Mouse (Mus musculus) right cerebral cortex, postnatal 36 days (tissue): ENCODE measurements around the gene Yrdc.

ENCODE experiments used
- DNase-seq, 2 experiments: peaks; one replicate each; pipeline ENCODE4 v3.0.0; 2022; ENCODE audit warnings: low spot score in 2 of 2, mixed read lengths in 1 of 2

Gene Yrdc

DNA sequence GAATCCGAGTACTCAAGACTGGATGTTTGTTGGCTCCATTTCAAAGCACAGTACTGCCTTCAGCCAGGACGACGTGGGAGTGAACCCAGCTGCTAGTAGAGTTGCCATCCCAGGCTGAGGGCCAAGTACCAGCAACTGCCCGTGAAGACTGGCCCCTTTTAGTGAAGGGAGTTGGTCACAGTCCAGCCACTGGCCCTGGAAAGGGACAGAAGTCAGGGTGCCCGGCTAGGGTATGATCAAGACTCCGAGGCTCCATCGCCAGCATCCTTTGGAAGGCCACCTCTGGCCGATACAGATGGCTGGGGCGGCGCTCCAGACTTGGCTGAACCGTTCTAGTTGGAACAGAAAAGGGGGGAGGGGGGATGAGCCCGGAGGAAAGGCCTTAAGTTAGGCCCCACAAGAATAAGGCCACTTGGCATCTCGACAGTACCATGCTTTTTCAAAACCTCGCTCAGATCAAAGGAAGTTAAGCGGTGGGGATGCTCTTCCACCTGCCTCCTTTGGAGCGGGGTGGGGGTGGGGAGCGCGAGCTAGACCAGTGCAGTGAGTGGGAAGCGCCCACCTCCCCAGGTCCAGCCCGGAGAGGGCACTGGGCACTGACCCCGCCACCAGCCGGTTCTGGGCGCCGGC, 733 bp upstream of the Yrdc start:
- peak; percentile 72 to 81 for DNase-seq

DNA sequence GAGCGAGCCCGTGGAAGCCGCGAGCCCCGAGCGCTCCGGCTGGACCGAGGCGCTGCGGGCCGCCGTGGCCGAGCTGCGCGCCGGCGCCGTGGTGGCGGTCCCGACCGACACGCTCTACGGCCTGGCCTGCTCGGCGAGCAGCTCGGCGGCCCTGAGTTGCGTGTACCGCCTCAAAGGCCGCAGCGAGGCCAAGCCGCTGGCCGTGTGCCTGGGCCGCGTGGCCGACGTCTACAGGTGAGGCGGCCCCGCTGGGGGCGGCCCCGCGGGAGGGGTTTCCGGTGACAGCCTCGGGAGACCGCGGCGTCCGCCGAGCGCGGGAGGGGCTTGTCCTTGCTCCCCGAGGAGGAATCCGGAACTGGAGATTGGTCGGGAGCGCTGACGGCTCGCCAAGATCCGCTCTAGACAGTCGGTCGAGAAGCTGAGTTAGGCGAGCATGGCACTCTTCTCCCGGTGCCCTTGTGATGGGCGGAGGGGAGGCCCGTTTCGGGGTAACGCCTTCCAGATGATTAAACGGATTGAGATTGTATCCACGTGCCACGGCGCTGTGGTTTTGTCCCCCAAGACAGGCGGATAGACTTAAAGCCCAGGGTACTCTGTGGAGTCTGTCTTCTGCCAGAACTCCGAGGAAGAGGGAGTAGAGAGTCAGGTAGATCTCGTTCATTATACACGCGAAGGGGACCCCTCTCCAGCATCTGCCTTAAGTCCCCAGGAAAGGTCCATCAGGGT, 617 bp downstream of the Yrdc start, which contains the start of gene 1110065P20Rik:
TSS of gene 1110065P20Rik (minus strand) at position 264 of the 726 bp plus-strand sequence.
- peak; percentile 61 to 77 for DNase-seq

DNA sequence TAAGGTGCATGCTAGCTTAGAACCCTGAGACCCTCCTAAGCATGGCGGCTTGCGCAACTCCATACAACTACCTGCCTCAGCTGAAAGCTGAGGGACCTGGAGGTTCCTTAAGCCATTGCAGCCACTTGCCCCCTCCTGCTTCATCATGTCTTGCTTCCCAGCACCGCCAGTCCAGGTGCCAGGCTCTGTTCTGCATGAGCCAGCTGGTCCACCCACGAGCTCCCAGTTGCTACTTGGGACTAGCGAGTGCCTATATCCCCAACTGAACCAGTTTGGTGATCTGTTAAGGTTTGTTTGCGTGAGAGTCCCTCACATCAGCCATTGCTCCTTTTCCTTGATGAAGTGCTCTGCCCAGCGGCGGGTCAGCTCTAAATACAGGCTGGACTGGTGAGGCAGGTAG, 5.8 kb downstream of the Yrdc start:
- DNase-seq = no peak

GRCm38 (mm10) chr4:124858370-124858769, 7.9 kb downstream of the Yrdc start:
- DNase-seq = no peak

- no peak for DNase-seq
Observed at GRCm38 (mm10) chr4:124860446-124860845, 10.0 kb downstream of the Yrdc start.

DNA sequence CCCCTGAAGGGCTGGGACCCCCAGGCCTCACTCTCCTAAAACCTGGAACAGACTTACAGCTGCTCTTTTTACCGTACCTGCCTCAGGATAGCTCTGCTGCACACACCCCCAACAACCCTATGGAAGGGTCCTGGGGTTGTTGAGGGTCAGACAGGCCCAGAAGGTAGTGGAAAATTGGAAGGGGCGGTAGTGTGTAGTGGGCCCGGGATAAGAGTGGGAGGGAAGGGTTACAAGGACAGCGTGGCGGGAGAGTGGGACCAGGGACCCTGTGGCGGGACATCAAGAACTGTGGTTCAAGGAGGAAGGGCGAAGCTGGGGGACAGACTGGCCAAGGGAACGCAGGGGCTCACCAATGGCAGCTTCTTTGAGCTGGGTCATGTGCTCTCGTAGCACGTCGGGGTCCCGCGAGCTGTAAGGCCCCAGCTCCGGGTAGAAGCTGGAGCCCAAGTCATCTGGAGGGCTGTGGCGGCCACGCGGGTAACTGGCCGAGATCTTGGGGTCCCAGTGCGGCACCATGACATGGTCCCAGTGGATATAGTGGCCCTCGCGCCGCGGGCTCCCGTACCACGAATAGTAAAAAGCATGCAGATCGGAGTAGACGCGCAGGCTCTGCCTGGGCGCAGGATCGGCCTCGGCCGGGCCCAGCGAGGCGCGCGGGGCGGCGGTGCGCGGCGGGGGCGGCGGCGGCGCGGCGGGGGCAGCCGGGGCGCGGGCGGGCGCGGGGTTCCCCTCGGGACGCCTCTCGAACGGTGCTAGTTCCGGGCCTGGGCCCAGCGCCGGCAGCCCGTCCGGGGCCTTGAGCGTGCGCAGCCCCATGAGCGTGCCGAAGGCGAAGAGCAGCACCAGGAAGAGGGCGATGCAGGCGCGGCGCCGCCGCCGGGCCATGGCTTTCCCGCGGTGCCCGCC, 11.1 kb downstream of the Yrdc start, which contains the start of gene Maneal:
TSS of gene Maneal (minus strand) at position 889 of the 906 bp plus-strand sequence.
- no peak for DNase-seq

GRCm38 (mm10) chr4:124872719-124873118, 22.2 kb downstream of the Yrdc start:
- no peak for DNase-seq

DNA sequence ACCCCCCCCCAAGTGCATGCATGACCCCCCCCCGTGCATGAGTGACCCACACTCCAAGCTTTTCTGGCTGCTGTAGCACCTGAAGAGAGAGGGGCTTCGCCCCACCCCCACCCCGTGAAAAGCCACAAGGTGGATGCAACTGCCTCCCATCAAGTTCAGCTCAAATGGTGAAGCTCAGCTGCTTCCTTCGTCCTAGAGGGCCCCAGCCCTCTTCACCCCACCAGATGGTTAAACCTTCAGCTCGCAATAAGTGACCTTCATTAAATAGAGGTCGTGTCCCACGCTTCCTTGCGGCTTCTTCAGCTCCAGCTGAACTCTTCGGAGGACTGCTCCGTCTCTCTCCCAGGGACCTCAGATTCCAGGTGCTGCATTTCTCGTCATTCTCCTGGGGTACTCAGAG, 30.1 kb downstream of the Yrdc start, which contains the start of gene Epha10:
TSS of gene Epha10 (plus strand) at position 301 of the 400 bp plus-strand sequence.
- no peak for DNase-seq

- peak; percentile 72 to 82 for DNase-seq
Observed at GRCm38 (mm10) chr4:124881341-124881908, 30.9 kb downstream of the Yrdc start.

- no peak for DNase-seq
Observed at GRCm38 (mm10) chr4:124882151-124882729, 31.8 kb downstream of the Yrdc start.

DNA sequence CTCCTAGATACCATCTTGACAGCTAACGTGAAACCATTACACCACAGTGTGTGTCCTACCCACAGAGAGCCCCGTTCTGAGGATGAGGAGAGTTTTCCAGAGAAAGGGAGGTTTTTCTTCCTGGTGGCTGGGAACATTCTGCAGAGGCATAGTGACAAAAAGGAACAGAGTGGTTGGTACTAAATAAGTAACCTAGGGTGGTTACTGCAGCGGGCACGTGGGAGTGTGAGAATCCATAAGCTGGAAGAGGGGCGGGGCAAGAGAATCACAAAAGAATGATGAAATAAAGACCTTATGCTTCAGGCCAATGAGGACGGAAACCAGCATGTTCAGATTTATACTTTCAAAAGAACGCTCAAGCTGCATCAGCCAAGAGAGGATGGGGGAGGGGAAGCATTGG, 38.2 kb downstream of the Yrdc start:
- DNase-seq = peak; percentile 45 to 68

DNA sequence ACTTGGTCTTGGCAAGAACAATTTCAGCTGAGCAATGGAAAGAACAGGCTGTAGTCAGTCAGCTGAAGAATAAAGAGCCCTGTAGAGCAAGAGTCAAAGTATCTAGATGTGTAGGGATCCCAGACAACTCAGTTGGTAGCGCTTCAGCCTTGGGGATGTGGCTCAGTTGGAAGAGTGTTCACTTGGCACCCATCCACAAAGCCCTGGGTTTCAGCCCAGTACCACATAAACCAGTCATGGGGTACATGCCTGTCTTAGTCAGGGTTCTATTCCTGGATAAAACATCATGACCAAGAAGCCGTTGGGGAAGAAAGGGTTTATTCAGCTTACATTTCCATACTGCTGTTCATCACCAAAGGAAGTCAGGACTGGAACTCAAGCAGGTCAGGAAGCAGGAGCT, 39.5 kb downstream of the Yrdc start:
- DNase-seq = no peak

- DNase-seq = no peak
Observed at GRCm38 (mm10) chr4:124890831-124891230, 40.4 kb downstream of the Yrdc start.

DNA sequence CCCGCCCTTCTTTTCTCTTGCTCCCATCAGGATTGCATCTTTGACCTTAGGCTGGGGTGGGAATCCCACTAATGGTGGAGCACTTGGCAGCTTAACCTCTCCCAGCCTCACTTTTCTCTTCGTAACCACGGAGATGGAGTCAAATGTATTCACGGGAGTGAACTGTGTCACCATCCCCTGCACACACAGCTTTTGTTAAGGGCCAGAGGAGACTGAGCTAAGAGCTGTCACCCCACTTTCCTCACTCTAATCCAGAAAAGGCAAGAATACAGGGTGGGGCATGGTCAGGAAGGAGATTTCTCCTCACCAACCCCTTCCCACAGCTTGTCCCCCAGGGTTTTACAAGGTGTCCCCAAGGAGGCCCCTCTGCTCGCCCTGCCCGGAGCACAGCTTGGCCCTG, 43.3 kb downstream of the Yrdc start:
- no peak for DNase-seq

DNA sequence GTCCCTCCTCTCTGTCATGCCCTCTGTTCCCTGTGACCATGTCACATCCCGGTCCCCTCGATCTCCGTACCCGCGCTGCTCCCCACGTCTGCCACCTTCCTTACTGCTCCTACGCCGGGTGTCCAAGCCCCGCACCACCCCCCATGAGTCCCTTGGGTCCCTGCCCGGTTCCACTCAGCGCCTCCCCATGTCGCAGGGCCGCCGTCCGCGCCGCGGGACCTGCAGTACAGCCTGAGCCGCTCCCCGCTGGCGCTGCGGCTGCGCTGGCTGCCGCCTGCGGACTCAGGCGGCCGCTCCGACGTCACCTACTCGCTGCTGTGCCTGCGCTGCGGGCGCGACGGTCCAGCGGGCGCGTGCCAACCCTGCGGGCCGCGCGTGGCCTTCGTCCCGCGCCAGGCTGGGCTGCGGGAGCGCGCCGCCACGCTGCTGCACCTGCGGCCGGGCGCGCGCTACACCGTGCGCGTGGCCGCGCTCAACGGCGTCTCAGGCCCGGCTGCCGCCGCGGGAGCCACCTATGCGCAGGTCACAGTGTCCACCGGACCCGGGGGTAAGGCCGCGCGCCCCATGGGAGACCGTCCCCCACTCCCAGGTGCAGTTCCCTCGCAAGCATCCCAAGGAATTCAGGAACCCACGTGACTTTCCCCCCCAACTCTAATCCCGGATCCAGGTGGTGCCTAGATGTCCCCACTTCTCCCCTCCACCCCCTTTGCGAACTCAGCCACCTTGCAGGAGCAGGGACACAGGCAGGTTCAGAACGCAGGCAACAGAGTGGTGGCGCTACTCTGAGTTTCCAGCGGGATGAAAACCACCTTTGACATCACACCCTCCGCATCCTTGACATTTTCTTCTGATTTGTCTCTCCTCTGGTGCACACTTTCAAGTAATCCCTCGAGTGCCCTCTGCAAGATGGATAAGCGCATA, 44.3 kb downstream of the Yrdc start:
- peak; percentile 58 to 70 for DNase-seq

DNA sequence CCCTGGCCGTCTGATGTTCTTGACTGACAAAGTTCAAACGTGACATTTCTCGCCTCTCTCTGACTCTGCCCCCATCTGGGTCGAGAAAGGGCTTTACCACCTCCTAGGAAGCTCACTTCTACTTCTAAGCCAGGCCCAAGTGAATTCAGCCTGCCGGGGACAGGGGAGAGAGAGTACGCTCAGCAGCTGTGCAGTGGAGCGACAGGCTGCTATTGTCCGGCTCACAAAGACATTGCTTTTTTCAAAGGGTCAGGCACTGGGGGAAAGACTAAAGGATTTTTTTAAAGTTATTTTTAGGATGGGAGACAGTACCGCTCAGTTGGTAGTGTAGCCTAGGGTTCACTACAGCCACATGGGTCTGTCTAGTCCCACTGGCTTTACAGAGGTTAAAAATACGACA, 47.9 kb downstream of the Yrdc start:
- no peak for DNase-seq

DNA sequence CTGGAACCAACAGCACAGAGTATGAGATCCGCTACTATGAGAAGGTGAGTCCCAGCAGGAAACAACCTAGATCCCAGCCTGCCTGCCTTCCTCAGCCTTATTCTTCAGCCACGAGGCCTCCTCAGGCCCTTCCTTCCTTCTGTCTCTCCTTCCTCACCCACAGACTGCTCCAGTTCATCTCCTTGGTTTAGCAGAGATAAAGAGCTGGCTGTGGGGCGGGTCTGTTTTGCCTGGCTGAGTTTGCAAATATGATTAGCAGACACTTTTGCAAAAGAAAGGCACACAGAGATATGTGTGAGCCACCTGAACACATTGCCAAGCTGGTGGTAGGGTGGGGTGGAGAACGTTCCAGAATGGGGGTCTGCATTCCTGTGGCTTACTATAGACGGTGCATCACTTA, 49.4 kb downstream of the Yrdc start:
- no peak for DNase-seq
